Mouse (Mus musculus) myocyte (in vitro differentiated cells): ENCODE data around the gene Il22ra1. TPM values are rescaled to one million over a fixed set of nuclear protein-coding genes. Genes with fewer than 3 reads are reported as not detected.

Source experiments
- H3K27me3 ChIP-seq: one replicate; pipeline ENCODE4 v1.6.1; 2011; ENCODE audit not compliant: control insufficient read depth, insufficient read depth, insufficient read length
- H3K36me3 ChIP-seq: one replicate; pipeline ENCODE4 v1.6.1; 2011; ENCODE audit not compliant: control insufficient read depth, insufficient read depth
- H3K4me2 ChIP-seq: one replicate; pipeline ENCODE4 v1.6.1; 2011; ENCODE audit warnings: low read depth, control low read depth
- H3K4me3 ChIP-seq: one replicate; pipeline ENCODE4 v1.5.1; 2011; ENCODE audit warnings: mild to moderate bottlenecking, control low read depth, moderate library complexity
- H3K79me2 ChIP-seq: one replicate; pipeline ENCODE4 v1.6.1; 2011; ENCODE audit not compliant: control insufficient read depth, insufficient read depth
- H3ac ChIP-seq: one replicate; pipeline ENCODE4 v1.6.1; 2011; ENCODE audit not compliant: control insufficient read depth, insufficient read length
- CEBPB ChIP-seq: IDR thresholded peaks from 2 replicates; pipeline ENCODE4 v1.6.1; 2011; ENCODE audit warnings: mild to moderate bottlenecking, moderate library complexity; ENCODE audit not compliant: poor library complexity, insufficient read depth, severe bottlenecking
- E2F4 ChIP-seq: IDR thresholded peaks from one replicate; pipeline ENCODE4 v1.6.1; 2011; ENCODE audit warnings: mild to moderate bottlenecking, control low read depth, moderate library complexity; ENCODE audit not compliant: insufficient read depth
- MAX ChIP-seq: IDR thresholded peaks from one replicate; pipeline ENCODE4 v1.6.1; 2011; ENCODE audit warnings: low read depth, mild to moderate bottlenecking, control low read depth
- MYOD1 ChIP-seq, 3 experiments: IDR thresholded peaks; one replicate each; pipeline ENCODE4 v1.6.1; 2011; ENCODE audit warnings: control low read depth in 2 of 3, low read depth in 2 of 3, mild to moderate bottlenecking in 2 of 3, moderate library complexity in 1 of 3; ENCODE audit not compliant: insufficient read length in 2 of 3, control insufficient read depth in 1 of 3
- MYOG ChIP-seq, 3 experiments: IDR thresholded peaks; one replicate each; pipeline ENCODE4 v1.6.1; 2011; ENCODE audit warnings: control low read depth in 2 of 3, low read depth in 2 of 3, mild to moderate bottlenecking in 2 of 3; ENCODE audit not compliant: insufficient read length in 2 of 3, control insufficient read depth in 1 of 3, insufficient read depth in 1 of 3
- POLR2A ChIP-seq: IDR thresholded peaks from one replicate; pipeline ENCODE4 v1.6.1; 2011; ENCODE audit warnings: low read depth, mild to moderate bottlenecking, control low read depth, moderate library complexity; ENCODE audit not compliant: insufficient read length
- POLR2AphosphoS2 ChIP-seq: IDR thresholded peaks from one replicate; pipeline ENCODE4 v1.6.1; 2011; ENCODE audit warnings: low read depth, control low read depth; ENCODE audit not compliant: insufficient read length
- REST ChIP-seq: IDR thresholded peaks from one replicate; pipeline ENCODE4 v1.6.1; 2011; ENCODE audit warnings: mild to moderate bottlenecking, control low read depth, moderate library complexity; ENCODE audit not compliant: insufficient read depth, insufficient read length
- SRF ChIP-seq: IDR thresholded peaks from one replicate; pipeline ENCODE4 v1.6.1; 2011; ENCODE audit warnings: low read depth; ENCODE audit not compliant: control insufficient read depth, insufficient read length
- TCF12 ChIP-seq: IDR thresholded peaks from one replicate; pipeline ENCODE4 v1.6.1; 2011; ENCODE audit warnings: mild to moderate bottlenecking, control low read depth; ENCODE audit not compliant: poor library complexity, insufficient read depth, severe bottlenecking
- TCF3 ChIP-seq: IDR thresholded peaks from one replicate; pipeline ENCODE4 v1.6.1; 2011; ENCODE audit warnings: low read depth, control low read depth; ENCODE audit not compliant: insufficient read length
- USF1 ChIP-seq: IDR thresholded peaks from one replicate; pipeline ENCODE4 v1.6.1; 2011; ENCODE audit warnings: low read depth, mild to moderate bottlenecking, control low read depth, moderate library complexity
- polyA plus RNA-seq: library from polyadenylated mRNA; unstranded; fragments of >200 nt; fragmentation: generic; extraction: Trizol; gene quantifications from one replicate; pipeline ENCODE4 v1.2.1, GENCODE M21; 2012; ENCODE audit warnings: missing spikeins

The Il22ra1 gene
- polyA plus RNA-seq, 1 experiment: 0.04 TPM

DNA sequence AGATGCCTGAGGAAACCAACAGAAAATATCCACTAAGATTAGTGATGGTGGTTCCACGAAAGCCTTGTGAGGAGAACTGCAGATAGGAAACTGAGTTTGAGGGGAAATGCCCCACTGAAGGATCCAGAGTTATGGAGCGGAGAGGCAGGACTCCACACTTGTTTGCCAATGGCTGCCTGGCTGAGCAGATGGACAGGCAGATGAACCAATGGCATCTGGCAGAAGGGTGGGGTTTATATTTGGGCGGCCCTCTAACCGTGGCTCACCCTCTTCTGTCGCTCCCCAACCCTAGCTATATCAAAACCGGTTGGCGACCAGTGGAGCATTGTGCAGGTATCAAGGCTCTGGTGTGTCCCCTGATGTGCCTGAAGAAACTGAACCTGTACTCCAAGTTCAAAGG, 29.5 kb upstream of the Il22ra1 start:
- H3K4me2 ChIP-seq: no peak overlapping the region
- no peak for TF ChIP-seq TCF3
- TF ChIP-seq POLR2AphosphoS2: no peak
- TF ChIP-seq MYOD1 (IDR thresholded peaks at IDR 0.05; ENCODE audit: control insufficient read depth in 1 of 3, insufficient read length in 2 of 3, low read depth in 2 of 3): no peak
- no peak for TF ChIP-seq SRF
- no peak for TF ChIP-seq MYOG (IDR thresholded peaks at IDR 0.05; ENCODE audit: control insufficient read depth in 1 of 3, insufficient read depth in 1 of 3, insufficient read length in 2 of 3, low read depth in 2 of 3)
- no peak for TF ChIP-seq TCF12
- TF ChIP-seq MAX: no peak
- TF ChIP-seq REST: no peak
- TF ChIP-seq E2F4: no peak
- no peak for TF ChIP-seq CEBPB
- TF ChIP-seq POLR2A: no peak
- TF ChIP-seq USF1: no peak
- no peaks in the 10 kb centered on the region for H3K36me3 ChIP-seq
- H3K79me2 ChIP-seq: no peaks in the 10 kb centered on the region
- H3ac ChIP-seq: no peak overlapping the region
- H3K27me3 ChIP-seq: peaks cover 2% of the 10 kb centered on the region
- no peak overlapping the region for H3K4me3 ChIP-seq

DNA sequence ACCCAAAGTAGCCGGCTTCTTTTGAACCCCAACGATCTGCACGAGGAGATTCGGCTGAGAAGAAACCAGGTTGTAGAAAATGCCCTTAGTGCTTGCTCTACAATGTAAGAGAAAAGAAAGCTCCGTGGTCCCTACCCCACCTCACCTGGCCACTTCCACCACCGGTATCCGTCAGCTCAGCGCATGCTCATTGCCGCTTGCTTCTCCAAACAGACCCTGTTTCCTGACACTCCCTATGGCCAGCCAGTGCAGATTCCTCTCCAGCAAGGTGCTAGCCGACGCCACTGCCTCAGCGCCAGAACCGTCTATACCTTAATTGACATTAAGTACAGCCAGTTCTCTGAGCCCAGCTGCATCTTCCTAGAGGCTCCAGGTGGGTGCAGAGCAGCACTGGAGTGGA, 24.5 kb upstream of the Il22ra1 start:
- no peaks in the 10 kb centered on the region for H3K36me3 ChIP-seq
- TF ChIP-seq POLR2AphosphoS2 (no peak), E2F4 (no peak), POLR2A (no peak), MYOG (IDR thresholded peaks at IDR 0.05; ENCODE audit: control insufficient read depth in 1 of 3, insufficient read depth in 1 of 3, insufficient read length in 2 of 3, low read depth in 2 of 3) (no peak), TCF12 (no peak), USF1 (no peak), MAX (no peak), SRF (no peak), CEBPB (no peak), REST (no peak), TCF3 (no peak)
- H3ac ChIP-seq: no peak overlapping the region
- H3K4me3 ChIP-seq: no peak overlapping the region
- peaks cover 21% of the 10 kb centered on the region for H3K27me3 ChIP-seq
- no peak overlapping the region for H3K4me2 ChIP-seq
- no peaks in the 10 kb centered on the region for H3K79me2 ChIP-seq

DNA sequence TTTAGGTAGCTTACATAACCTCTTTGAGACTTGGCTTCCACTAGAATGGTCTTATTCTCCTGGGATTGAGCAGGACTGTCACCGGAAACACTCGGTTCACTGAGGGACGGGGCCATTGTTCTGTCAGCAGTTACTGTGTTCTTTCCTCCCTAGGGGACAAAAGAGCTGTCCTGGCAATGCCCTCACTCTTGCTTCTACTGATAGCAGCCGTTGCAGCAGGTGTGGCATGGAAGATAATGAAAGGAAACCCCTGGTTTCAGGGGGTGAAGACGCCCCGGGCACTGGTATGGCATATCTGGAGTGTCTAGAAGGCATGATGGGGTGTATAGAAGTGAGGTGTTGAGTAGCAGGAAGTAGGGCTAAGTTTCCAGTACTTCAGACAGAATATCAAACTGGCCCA, 24.0 kb upstream of the Il22ra1 start:
- TF ChIP-seq TCF3 (no peak), MAX (no peak), USF1 (no peak), SRF (no peak), CEBPB (no peak), MYOG (IDR thresholded peaks at IDR 0.05; ENCODE audit: control insufficient read depth in 1 of 3, insufficient read depth in 1 of 3, insufficient read length in 2 of 3, low read depth in 2 of 3) (no peak)
- no peaks in the 10 kb centered on the region for H3K79me2 ChIP-seq
- H3K4me3 ChIP-seq: no peak overlapping the region
- no peak overlapping the region for H3ac ChIP-seq
- H3K36me3 ChIP-seq: no peaks in the 10 kb centered on the region
- H3K27me3 ChIP-seq: peaks cover 21% of the 10 kb centered on the region
- H3K4me2 ChIP-seq: no peak overlapping the region

DNA sequence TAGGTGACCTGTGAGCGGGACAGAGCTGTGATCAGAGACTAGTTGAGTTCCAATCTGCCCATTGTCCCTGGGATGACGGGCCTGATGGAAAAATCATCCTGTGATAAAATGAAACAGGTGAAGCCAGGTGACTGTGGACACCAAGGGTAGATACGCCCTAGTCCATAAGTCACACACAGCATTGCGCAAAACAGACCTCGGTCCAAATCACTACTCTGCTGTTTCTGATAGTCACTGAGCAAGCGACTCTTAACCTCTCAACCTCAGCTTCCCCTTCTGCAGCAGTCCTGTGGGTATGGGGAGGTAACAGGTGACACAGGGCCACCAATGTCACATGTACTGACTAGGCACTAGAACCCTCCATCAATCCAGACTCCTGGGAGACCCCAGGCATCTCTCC, 21.9 kb upstream of the Il22ra1 start:
- Histone ChIP-seq H3ac (no peak overlapping the region), H3K4me3 (no peak overlapping the region), H3K4me2 (no peak overlapping the region), H3K79me2 (no peaks in the 10 kb centered on the region), H3K36me3 (no peaks in the 10 kb centered on the region), H3K27me3 (peaks cover 21% of the 10 kb centered on the region)
- TF ChIP-seq USF1: no peak
- TF ChIP-seq CEBPB: no peak
- no peak for TF ChIP-seq MAX
- TF ChIP-seq SRF: no peak
- no peak for TF ChIP-seq REST
- TF ChIP-seq POLR2AphosphoS2: no peak

DNA sequence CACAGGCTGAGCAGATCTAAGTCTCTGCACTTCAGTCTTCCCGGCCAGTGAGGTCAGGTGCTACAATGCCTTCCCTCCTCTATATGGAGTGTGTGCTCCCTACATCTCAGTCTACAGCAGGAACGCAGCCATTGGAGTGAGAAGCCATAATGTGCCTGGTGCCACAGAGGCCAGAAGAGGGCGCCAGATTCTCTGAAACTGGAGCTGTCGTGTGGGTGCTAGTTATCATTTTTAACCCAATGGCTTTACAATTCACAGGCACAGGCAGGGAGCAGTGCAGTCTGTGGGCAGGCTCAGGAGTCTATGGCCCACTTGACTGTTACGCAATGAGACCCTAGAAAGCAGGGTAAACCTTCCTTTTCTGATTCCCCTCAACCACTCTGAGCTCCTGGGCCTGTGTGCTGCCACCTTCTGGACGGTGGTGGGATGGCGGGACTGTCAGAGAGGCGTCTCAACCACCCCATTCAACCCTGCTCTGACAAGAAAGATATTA, 18.9 kb upstream of the Il22ra1 start:
- Histone ChIP-seq H3K4me2 (peak overlapping the region; percentile 50), H3K27me3 (peaks cover 20% of the 10 kb centered on the region), H3K4me3 (no peak overlapping the region), H3K36me3 (no peaks in the 10 kb centered on the region), H3K79me2 (no peaks in the 10 kb centered on the region), H3ac (no peak overlapping the region)
- no peak for TF ChIP-seq USF1
- no peak for TF ChIP-seq REST
- no peak for TF ChIP-seq E2F4
- 0 out of 2 replicates have a peak, but pooled peaks have one; percentile 2 for TF ChIP-seq CEBPB
- TF ChIP-seq POLR2AphosphoS2: no peak
